Mouse (Mus musculus) granulocyte monocyte progenitor cell, adult 5-6 weeks (primary cell): ENCODE measurements around the gene Kcnk15. TPM values are rescaled to one million over a fixed set of nuclear protein-coding genes. Genes with fewer than 3 reads are reported as not detected.

Experiments used
- ATAC-seq: replicated peaks from 2 replicates; pipeline ENCODE4 v1.8.0; 2016; ENCODE audit warnings: mild to moderate bottlenecking, moderate TSS enrichment, inconsistent platforms; ENCODE audit not compliant: poor library complexity, severe bottlenecking
- total RNA-seq, 2 experiments: library from RNA; stranded (forward) in 1 of 2; stranded (reverse) in 1 of 2; fragments of 200-712, 200-1000 nt in 1 of 2; fragments of >200 nt in 1 of 2; fragmentation: Nextera tagmentation in 1 of 2; gene quantifications; 2 replicates each; pipeline ENCODE4 v1.2.3; 2014 to 2017

Kcnk15 gene
- total RNA-seq, 2 experiments from 2014 or later, result not detected

GRCm38 (mm10) chr2:163871906-163872305 is 18.5 kb downstream of the Kcnk15 start:
- ATAC-seq, result no peak

GRCm38 (mm10) chr2:163874877-163875276 is 21.4 kb downstream of the Kcnk15 start:
- ATAC-seq, result no peak

DNA sequence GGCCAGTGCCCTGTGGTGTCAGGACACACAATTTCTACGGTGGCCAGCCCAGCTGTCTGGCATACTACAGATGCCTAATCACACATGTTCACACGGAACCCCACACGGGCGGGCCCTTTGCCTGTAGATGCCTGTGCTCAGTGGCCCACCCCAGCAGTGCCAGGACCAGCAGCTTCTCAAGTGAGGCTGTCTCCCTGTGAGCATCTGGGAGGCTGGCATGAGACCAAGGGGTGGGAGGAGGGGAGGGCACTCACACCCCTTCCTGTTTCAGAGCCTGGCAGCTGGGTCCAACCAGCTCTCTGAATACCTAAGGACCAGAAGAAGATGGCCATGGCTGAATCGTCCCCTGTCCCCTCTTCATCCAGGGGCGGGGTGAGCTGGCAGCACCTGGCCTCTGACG is 22.0 kb downstream of the Kcnk15 start:
- ATAC-seq, result no peak

GRCm38 (mm10) chr2:163876830-163877498 is 23.5 kb downstream of the Kcnk15 start:
- ATAC-seq, result no peak

DNA sequence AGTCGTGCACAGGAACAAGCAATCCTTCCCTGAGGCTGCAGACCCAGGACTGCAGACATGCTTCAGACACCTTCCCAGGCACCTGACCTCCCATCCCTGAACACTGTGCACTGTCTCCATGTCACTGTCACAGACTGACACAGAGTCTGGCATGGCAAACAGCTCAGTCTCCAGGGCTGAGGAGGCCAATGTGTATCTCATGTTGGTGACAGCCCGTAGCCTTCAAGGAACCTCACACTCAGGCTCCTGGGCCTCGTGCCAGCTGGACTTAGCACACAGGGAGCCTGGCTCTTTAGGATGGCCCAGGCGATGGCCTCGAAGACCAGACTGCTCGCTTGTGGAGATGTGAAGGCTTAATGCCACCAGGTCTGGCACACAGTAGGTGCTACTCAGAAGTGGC is 27.4 kb downstream of the Kcnk15 start:
- ATAC-seq, result no peak

DNA sequence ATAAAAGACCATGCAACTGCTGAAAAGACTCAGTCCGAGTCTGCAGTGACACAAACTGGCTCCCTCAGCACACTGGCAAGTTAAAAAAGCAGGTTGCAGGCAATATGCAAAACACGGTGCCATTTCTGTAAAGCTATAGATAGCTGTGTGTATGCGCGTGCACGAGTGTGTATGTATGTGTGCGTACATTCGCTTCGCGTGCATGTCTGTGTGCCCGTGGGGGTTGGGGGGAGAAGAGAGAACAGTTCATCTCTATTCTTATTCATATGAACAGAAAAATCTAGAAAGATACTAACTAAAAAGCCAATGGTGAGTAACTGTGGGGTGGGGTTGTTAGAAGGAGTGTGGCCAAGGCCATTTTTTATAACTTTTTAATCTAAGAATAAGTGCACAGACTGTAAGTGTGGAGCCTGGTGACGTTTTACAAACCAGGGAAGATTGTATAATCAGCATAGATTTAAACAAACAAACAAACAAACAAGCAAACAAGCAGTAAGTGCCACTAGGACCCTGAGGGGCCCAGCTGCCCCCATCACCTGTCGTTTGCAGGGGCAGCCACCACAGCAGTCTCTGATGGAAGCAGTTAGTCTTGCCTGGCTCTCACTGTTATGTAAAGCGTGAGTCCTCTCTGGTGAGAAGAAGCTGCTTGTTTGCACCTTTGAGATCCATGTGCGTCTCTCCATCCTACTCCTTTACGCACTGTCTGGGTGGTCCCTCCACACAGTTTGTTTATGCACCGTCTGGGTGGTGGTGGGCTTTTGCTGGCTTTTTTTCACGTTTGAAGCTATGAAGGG is 29.6 kb downstream of the Kcnk15 start:
- no peak for ATAC-seq

GRCm38 (mm10) chr2:163889411-163889810 is 36.0 kb downstream of the Kcnk15 start:
- ATAC-seq, result no peak

GRCm38 (mm10) chr2:163890586-163890985 is 37.1 kb downstream of the Kcnk15 start:
- no peak for ATAC-seq

DNA sequence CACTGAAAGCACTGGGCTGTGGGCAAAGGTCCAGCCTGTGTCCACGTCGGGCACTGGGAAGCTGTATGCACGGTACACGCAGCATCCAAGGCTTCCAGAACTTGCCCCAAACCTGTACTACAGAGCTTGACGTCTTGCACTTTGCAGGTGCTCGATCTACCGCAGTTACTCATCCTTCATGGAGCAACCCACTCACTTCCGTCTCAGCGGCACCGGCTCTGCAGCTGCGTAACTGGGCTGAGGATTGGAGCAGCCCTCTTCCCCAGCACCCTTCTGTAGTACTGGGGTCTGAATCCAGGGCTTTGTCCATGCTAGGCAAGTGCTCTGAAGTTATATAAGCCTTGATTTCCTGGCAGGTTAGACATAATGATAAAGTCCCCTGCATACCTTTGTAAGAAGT is 37.8 kb downstream of the Kcnk15 start:
- ATAC-seq, result no peak

- no peak for ATAC-seq
Measured at GRCm38 (mm10) chr2:163893446-163894370, 40.3 kb downstream of the Kcnk15 start.

DNA sequence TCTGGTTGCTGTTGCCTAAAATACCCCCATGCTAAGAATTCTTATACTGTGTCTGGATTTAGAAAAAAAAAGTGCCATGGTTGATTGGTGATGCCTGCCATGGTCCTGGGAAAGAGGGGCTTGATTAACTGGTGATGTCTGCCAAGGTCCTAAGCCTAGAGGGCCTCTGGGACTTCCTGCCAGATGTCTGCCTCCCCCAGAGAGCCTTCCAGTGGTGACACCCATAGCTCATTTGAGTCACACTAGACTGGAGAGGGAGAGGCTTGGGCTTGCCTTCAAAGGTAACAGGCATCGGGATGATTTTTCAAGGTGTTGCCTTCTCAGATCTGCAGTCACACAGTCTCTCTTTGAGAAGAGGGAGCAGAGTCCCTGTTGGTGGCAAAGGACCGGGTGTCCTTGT is 41.7 kb downstream of the Kcnk15 start:
- no peak for ATAC-seq

DNA sequence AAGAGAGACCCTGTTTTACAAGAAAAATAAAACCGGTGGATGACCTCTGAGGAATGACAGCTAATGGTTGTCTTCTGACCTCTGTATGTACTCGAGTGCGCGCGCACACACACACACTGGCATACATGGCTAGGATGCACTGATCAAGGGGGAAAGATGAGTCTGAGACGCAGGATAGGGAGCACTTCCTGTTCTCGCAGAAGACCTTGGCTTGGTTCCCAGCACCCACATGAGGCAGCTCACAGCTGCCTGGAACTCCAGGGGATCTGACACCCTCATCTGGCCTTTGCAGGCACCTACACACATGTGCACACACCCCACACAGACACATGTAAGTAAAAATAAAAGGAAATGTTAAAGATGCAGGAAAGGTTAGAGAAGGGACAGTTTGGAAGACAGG is 43.6 kb downstream of the Kcnk15 start:
- ATAC-seq, result no peak

DNA sequence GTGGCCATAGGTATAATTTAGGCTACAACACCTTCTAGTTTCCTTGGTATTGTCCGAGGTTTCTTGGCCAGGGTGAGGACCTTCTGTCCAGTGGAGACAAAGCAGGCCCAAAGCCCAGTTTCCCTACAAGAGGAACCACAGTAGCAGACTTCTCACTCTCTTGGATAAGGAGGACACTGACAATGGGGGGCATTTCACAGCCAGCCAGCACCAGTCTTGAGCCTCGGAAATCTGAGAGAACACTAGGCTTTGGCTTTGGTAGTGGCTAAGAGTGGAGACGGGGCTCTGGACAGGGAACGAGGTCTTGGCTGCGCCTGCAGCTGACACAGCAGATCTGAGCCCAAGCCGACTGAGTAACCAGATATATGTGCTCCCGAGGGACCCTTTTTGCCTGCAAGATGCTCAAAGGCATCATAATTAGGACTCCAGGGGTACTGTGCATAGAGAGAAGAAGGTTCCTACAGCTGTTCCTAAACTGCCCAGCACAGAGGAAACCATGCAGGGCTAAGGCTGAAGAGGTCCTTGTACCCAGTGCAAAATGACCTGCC is 44.6 kb downstream of the Kcnk15 start:
- no peak for ATAC-seq

DNA sequence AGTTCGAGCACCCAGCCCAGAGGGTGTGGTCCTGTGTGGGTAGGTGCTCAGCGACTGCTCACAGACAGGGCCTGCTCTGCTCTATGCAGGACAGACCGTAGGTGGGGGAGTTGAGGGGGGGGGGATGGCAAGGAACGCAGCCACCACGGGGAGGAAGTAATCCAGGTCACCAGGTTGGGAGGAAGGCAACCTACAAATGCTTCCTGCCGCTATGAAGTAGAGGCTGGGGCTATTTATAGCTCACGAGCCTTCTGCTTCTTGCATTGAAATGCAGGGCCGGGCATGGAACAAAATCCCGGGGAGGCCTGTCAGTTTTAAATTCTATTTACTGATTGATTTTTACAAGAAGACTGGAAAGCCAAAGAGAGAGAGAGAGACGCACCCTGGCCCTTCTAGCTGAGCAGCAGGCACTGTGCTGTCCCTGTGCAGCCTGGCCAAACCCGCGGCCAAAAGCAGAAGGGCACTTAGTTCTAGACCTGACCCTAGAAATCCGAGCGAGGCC is 46.5 kb downstream of the Kcnk15 start:
- no peak for ATAC-seq

DNA sequence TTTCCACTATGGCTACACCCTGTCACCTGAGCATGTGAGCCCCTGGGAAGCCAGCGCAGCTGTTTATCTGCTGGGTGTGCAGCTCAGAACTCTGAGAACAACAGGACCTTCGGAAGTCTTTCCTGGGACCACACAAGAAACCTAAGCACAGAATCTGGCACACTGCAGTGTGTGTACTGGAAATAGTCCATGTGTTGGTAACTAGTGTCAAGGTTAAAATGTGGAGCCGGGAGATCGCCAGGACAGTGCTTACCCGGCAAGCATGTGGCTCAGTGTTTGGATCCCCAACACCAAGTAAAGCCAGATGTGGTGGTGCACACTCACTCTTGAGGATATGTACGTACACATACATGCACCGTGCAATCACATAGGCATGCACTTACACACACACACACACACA is 47.6 kb downstream of the Kcnk15 start:
- no peak for ATAC-seq

DNA sequence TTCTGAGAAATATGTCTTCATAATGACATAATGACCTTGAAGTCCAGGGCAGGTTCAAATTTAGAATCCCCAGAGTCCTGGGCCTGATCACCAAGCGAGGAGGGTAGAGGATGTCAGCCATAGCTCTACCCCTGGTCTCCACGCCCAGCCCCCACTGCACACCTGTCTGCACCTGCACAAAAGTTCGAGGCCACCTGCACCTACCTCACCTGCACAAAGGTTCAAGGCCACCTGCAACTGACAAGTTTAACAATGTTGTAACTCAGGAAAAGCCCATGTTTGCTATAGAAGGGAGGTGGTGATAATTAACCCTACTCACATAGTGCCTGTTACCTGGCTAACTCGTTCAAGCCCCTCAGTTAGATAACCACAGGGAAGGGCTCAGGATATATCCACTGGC is 49.0 kb downstream of the Kcnk15 start:
- ATAC-seq, result no peak

- ATAC-seq, result no peak
Measured at GRCm38 (mm10) chr2:163903461-163903860, 50.0 kb downstream of the Kcnk15 start.

GRCm38 (mm10) chr2:163904323-163904722 is 50.9 kb downstream of the Kcnk15 start:
- no peak for ATAC-seq

DNA sequence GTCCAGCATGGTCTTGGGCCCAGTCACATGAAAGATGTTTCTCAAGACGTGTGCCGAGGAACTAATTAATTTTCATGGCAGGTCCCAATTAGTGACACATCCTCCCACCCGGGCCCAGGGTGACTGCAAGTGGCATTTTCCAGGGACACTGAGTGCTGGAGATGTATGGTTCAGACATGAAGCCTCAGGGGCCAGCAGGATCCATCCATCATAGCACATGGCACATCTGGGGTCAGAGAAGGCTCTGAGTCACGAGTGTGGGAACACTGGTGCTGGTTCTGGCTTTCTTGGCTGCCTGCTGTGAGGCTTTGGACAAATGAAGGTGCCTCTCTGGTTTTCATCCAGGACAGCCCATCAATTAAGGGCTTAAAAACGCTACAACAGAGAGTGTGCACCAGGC is 53.7 kb downstream of the Kcnk15 start:
- no peak for ATAC-seq
